Mouse (Mus musculus) lung, postnatal 36 days (tissue): ENCODE results near the gene Ccer1.
A peak's percentile ranks its signal among the peaks of the same experiment; 100 is the strongest.
"Not testable (repeated sequence)": the region's sequence is repeated elsewhere in the genome, so short reads cannot be mapped to it uniquely, and the experiment has no call there.

Experiments
- DNase-seq: peaks from one replicate; pipeline ENCODE4 v3.0.0; 2022; ENCODE audit warnings: mixed read lengths

Ccer1 gene

DNA sequence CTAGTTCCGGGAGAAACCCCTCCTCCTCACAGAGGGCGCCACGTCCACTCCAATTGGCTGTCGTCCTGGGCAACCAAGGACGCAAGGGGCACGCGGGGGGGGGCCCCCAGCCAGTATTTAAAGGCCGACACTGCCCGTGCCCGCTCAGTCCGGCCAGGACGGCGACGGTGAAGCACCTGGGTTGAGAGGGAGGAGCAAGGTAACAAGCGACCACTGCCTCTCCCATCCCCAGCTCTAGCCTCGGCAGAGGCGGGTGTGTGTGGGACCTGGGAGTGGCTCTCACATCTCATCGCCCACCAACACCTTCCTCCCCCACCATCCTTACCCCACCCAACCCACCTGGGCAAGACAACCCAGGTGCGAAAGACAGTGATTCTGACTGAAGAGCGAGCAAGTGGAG is at the start of gene Ccer1:
Gene Ccer1, plus strand, starts transcription at position 147 of the 400 bp plus-strand sequence.
- no peak for DNase-seq

DNA sequence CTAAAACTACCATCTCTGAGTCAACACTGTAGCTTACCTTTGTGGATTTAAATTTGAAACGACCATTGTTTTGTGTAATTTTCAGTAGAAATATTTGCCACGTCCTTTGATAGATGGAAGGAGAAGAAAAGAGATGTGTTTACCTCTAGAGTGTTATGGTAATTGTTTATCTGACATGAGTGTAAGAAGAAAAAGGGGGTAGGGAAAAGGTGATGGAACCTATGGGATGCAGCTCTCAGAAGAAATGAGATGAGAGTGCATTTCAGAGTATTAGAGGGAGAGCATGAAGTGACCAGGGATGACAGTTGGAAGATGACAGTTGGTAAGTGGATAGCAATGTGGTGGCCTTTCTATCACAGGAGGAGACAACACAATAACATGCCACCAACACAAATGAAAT is 49.1 kb upstream of the Ccer1 start, which contains the start of gene Epyc:
Gene Epyc, plus strand, starts transcription at position 301 of the 400 bp plus-strand sequence.
- no peak for DNase-seq

DNA sequence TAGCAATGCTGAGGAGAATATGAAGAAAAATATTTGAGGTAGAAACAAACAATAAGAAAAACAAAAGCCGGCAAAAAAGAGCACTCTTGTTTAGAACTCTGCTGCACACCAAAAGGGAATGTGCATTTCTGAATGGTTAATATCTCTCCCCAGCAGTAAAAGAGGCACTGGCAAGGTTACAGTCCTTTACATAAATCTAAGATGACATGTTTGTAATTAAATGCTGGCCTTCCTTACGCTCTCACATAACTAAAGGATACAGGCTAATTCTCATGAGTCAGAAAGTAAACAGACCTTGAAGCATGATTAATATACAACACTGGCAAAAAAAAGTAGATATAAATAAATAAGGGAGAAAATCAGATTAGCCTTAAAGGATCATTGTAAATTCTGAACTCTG is 42.5 kb upstream of the Ccer1 start:
- no peak for DNase-seq

GRCm38 (mm10) chr10:97659489-97659888 is 33.4 kb upstream of the Ccer1 start:
- no peak for DNase-seq

GRCm38 (mm10) chr10:97668656-97669055 is 24.2 kb upstream of the Ccer1 start:
- no peak for DNase-seq

- peak; percentile 47 for DNase-seq
Observed at GRCm38 (mm10) chr10:97670202-97670601, 22.7 kb upstream of the Ccer1 start.

DNA sequence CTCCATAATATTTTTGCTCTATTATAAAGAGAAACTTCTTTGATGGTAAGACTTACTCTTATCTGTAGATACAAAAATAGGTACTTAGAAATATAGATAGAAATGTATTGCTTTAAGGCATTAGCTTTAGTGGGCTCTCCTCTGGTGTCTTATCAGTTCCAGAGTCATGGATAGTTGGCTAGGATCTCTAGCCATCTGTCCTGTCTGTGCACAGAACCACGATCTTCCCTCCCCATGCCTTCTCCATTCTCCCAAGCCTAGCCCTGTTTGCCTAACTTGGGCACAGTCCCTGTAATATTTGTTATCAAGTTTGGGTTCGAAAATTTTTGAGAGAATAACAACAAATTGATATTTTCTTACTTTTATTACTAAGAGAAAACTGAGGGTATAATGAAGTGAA is 19.6 kb upstream of the Ccer1 start:
- DNase-seq, result no peak

- DNase-seq, result no peak
Observed at GRCm38 (mm10) chr10:97682981-97683380, 9.9 kb upstream of the Ccer1 start.

GRCm38 (mm10) chr10:97687198-97687597 is 5.7 kb upstream of the Ccer1 start:
- no peak for DNase-seq

DNA sequence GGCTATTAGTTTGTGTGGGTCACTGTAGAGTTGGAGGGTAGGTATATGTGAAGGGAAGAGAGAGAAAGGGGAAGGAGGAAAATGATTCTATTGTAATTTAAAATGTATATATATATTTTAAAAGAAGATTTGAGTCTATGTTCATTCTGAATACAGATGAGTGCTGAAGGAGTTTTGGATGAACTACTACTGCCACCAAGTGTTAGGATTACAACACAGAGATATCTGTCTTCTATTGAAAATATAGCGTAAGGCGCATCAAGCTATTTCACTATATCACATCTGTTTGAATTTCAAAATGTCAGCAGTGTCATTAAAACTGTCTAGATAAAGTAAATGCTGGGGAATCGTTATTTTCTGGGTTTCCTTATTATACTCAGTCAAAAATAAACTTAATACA is 3.4 kb upstream of the Ccer1 start:
- peak; percentile 4 for DNase-seq

DNA sequence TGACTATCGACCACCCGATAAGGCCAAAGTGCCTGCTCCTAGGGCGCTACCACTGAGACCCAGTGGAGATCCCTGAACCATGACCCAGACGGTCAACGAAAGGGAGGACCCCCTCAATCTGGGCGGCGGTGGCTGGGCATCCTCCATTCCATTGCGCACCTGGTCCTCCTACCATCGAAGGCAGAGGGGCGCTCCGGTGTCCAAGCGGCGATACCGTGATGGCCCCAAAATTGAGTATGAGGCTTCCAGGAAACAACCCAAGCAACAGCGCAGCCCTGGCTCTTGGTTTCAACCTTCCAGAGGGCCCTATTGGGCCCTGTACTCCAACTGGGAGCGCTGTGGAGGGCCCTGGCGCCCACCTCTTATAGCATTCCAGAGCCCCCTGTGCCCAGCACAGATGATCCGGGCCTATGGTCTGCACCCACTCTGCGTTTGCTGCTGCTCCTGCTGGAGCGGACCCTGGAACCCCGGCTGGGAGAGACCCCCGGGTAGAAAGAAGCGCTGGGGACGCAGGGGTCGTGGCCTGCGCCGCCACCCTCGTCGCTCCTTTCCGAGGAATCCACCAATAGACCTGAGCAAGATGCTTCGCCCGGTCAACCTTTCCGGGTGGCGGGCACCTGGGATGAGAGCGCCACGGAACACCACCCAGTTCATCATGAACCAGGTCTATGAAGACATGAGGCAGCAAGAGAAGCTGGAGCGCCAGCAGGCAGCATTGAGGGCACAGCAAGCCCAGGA is 708 bp downstream of the Ccer1 start:
- no peak for DNase-seq

DNA sequence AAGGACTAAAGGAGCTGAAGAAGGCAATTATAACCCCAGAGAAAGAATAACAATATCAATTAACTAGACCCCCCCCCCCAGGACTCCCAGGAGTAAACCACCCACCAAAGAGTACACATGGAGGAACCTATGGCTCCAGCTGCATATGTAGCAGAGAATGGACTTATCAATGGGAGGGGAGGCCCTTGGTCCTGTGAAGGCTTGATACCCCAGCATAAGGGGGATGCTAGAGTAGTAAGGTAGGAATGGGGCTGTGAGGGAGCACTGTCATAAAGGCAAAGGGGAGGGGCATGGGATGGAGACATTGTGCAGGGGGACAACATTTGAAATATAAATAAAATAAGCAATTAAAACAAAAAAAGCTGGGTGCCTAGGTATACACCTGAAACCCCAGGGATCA is 9.5 kb downstream of the Ccer1 start:
- no peak for DNase-seq

- peak; percentile 78 for DNase-seq
Observed at GRCm38 (mm10) chr10:97704562-97704961, 11.7 kb downstream of the Ccer1 start.

- peak; percentile 55 for DNase-seq
Observed at GRCm38 (mm10) chr10:97712687-97713086, 19.8 kb downstream of the Ccer1 start.

- DNase-seq, result no peak
Observed at GRCm38 (mm10) chr10:97714584-97714983, 21.7 kb downstream of the Ccer1 start.

- DNase-seq, result no peak
Observed at GRCm38 (mm10) chr10:97715289-97715906, 22.5 kb downstream of the Ccer1 start.

DNA sequence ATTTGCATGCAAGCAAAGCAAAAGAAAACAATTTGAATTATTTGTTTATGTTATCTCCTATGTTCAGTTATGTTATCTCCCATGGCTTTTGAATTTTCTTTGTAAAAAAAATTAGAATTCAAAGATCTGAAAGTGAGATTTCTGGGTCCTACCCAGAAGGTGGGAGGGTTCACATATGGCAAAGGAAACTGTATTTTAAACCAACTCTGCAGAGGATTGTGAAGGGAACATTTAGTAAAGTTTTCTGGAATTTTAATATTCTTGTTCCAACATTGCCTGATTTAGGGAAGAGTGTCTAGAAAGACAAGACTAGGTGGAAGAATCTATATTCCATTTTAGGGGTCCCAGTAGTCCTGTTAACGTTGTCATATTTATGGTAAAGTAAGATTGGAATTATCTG is 24.4 kb downstream of the Ccer1 start:
- no peak for DNase-seq

DNA sequence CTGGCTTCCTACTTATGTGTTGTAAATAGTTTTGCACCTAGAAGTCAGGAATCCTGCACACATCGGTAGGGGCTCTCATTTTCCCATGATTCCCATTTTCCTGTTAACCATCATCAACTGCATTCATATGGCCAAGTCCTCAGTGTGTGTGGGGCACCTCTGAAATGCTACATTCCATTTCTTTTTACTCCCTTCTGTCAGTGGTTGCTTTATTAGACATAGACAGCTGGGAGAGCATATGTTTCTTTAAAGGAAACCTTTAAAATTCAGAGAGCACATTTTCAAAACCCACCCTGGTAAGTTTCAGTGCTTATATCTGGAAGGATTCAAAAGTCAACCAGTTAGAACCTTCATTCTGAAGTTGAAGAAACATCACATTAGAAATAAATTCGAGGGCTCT is 25.2 kb downstream of the Ccer1 start:
- no peak for DNase-seq

DNA sequence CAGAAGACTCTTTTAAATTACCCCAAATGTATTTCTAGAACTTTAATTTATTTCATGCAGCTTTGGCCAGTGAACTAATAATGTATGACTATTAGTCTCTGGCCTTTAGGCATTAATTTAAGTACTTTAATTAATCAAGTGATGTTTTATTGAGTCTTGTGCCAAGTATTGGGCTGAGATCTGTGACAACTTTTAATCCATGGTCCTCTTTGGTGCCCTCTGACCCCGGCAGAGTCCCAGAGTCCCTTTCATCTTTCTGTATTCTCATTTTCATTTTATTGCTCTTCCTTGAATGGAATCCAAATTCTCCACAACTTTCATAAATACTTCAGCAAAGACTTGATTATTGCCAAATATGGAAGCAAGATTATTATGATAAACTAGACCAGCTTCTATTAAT is 27.8 kb downstream of the Ccer1 start:
- no peak for DNase-seq

- DNase-seq, result no peak
Observed at GRCm38 (mm10) chr10:97722709-97723108, 29.9 kb downstream of the Ccer1 start.

DNA sequence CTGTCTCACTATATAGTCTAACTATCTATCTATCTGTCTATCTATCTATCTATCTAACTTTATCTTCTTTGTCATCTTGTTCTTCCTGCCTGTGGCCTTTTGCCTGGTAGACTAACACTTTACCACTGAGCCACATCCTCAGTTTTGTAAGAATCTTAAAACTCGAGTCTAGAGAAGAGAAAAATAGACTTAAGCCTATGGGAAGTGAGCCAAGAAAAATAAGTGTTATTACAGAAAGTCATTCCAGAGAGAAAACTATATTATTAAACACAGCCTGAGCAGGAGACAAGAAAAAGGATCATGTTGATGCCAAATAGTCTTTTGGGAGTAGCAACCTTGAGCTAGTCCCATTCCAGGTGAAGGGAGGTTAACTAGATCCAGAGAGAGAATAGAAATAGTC is 33.1 kb downstream of the Ccer1 start:
- DNase-seq, result no peak

DNA sequence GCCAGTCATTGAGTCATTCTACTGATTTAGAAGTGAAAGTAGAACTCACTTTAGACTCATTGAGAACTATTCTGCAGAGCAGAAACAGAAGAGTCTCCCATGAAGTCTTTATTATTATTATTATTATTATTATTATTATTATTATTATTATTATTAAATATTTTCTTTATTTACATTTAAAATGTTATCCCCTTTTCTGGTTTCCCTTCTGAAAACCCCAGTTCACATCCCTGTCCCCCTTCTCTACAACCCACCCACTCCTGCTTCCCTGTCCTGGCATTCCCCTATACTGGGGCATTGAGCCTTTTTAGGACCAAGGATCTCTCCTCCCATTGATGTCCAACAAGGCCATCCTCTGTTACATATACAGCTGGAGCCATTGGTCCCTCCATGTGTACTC is 33.8 kb downstream of the Ccer1 start, which contains the start of gene C030005K15Rik:
Gene C030005K15Rik, minus strand, starts transcription at position 101 of the 400 bp plus-strand sequence.
- not testable (repeated sequence) for DNase-seq
